Mouse (Mus musculus): ENCODE results near the gene Thy1.

DNA sequence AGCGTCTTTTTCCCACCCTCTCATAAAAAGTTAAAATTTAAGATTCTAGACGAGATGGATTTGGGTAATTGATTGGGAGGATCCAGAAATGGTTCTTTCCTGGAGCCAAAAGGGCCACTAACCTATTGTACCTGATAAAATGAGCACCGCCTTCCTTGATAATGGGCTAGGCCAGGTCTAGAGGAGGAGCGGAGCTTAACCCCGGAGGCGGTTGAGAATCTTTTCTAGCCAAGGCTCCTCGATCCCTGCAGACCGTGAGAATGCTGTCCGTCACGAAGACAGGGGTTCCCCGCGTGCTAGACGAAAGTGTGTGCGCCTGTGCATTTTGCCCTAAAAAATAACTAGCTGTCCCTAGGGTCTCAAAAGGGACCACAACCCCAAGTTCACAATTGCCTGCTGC lies 41.1 kb downstream of the Thy1 start:
- TF ChIP-seq POLR2A (IDR thresholded peaks at IDR 0.05; ENCODE audit: borderline replicate concordance, extremely low read depth, insufficient read depth, insufficient read length, poor library complexity, severe bottlenecking), result no peak
- no peak for TF ChIP-seq CTCF (IDR thresholded peaks at IDR 0.05; ENCODE audit: borderline replicate concordance, extremely low read depth, insufficient read depth, insufficient read length)

Measured in brain, embryonic 14.5 days (tissue).